Mouse (Mus musculus) midbrain, embryonic 12.5 days (tissue): Measurements from ENCODE around the gene Dmrtc2. TPM values are rescaled to one million over a fixed set of nuclear protein-coding genes. Genes with fewer than 3 reads are reported as not detected.
A peak's percentile ranks its signal among the peaks of the same experiment; 100 is the strongest.

Experiments
- ATAC-seq: fragments of 200-750 bp; cut with Nextera tagmentation; 2 replicates; pipeline ENCODE4 v1.8.0; 2017; ENCODE audit warnings: low read depth, moderate TSS enrichment, moderate library complexity; ENCODE audit not compliant: low FRiP score
- H3K27ac ChIP-seq: fragments of 300-500 bp; sonication (generic); replicated peaks from 2 replicates; pipeline ENCODE4 v1.5.1; 2016; ENCODE audit warnings: mild to moderate bottlenecking
- H3K27me3 ChIP-seq: fragments of 300-500 bp; sonication (generic); 2 replicates; pipeline ENCODE4 v1.6.1; 2016; ENCODE audit warnings: mild to moderate bottlenecking
- H3K36me3 ChIP-seq: fragments of 300-500 bp; sonication (generic); 2 replicates; pipeline ENCODE4 v1.6.1; 2016
- H3K4me1 ChIP-seq: fragments of 300-500 bp; sonication (generic); 2 replicates; pipeline ENCODE4 v1.6.1; 2016
- H3K4me2 ChIP-seq: fragments of 300-500 bp; sonication (generic); replicated peaks from 2 replicates; pipeline ENCODE4 v1.6.1; 2016; ENCODE audit warnings: mild to moderate bottlenecking, moderate library complexity
- H3K4me3 ChIP-seq: fragments of 300-500 bp; sonication (generic); 2 replicates; pipeline ENCODE4 v1.5.1; 2016; ENCODE audit warnings: mild to moderate bottlenecking
- H3K9ac ChIP-seq: fragments of 300-500 bp; sonication (generic); replicated peaks from 2 replicates; pipeline ENCODE4 v1.6.1; 2016; ENCODE audit warnings: mild to moderate bottlenecking, moderate library complexity
- H3K9me3 ChIP-seq: fragments of 300-500 bp; sonication (generic); 2 replicates; pipeline ENCODE4 v1.6.1; 2016; ENCODE audit warnings: mild to moderate bottlenecking
- WGBS: fragments of 180-500 bp; shearing (Covaris S2); methylation state at CpG from one replicate; pipeline ENCODE4 v1.1.7; 2016; 5-methylcytosine and 5-hydroxymethylcytosine counted together
- polyA plus RNA-seq: library from polyadenylated mRNA; unstranded; fragments of >200 nt; fragmentation: Nextera tagmentation; extraction: Ambion mirVana; gene quantifications from 2 replicates; pipeline ENCODE4 v1.2.1, GENCODE M21; 2016

Dmrtc2 gene
- polyA plus RNA-seq, 1 experiment from 2014 or later = not detected

DNA sequence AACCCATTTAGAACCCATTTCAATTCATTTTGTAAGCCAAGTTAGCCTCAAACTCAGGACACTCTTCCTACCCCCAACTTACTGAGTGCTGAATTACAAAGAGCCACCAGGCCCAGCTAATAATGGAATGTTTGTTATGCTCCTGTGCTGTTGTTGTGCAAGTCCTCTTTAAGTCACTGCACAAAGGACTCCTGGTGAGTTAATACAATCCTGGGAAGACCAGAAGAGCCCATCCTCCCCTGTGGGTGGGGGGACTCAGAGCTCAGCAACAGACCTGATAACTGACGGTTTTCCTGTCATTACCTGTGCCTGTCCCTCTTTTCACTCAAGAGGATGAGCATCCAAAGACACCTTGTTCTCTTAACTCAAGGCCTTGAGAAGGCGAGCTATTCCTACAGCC is 9.8 kb downstream of the Dmrtc2 start:
- no peaks in the 10 kb centered on the region for H3K36me3 ChIP-seq
- no peaks in the 10 kb centered on the region for H3K4me1 ChIP-seq
- H3K9ac ChIP-seq = no peak overlapping the region
- H3K4me2 ChIP-seq = no peak overlapping the region
- no peak overlapping the region for H3K4me3 ChIP-seq
- H3K27me3 ChIP-seq = no peaks in the 10 kb centered on the region
- H3K27ac ChIP-seq = no peak overlapping the region
- ATAC-seq = no peak
- 13% methylated on average over 2 of the region's 2 CpGs for WGBS
- no peaks in the 10 kb centered on the region for H3K9me3 ChIP-seq

DNA sequence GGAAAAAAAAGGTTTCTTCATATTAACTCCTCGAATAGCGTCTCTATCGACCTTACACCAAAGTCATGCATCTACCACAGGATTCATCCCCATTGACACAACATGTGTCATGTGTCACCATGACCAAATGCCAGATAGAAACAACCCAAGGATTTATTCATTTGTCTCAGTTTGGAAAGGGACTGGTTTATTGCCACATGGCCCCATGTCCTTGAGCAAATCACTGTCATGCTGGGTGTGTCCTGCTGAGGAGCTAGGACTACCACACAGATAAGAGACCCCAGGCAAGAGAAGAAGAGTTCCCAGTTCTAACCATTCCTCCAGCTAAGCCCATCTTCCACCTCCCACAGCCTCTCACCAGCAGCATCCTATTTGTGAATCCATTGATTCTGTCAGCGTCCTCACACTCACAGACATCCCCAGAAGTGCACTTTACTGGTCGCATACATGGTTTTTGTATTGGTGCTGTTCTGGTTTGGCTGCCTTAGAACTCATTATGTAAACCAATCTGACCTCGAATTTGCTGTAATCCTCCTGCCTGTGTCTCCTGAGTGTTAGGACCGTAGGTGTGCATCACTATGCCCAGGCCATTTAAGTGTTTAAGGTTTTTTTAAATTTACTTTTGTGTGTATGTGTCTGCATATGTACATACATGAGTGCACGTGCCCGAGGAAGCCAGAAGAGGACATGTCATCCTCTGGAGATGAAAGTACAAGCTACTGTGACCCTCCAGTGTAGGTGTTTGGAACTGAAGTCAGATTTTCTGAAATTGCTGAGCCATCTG is 12.8 kb downstream of the Dmrtc2 start:
- no peak overlapping the region for H3K27ac ChIP-seq
- 91% methylated on average over 9 of the region's 9 CpGs for WGBS
- ATAC-seq = no peak
- H3K4me1 ChIP-seq = peaks cover 26% of the 10 kb centered on the region
- no peaks in the 10 kb centered on the region for H3K9me3 ChIP-seq
- no peak overlapping the region for H3K4me2 ChIP-seq
- no peak overlapping the region for H3K9ac ChIP-seq
- peaks cover 20% of the 10 kb centered on the region for H3K36me3 ChIP-seq
- no peak overlapping the region for H3K4me3 ChIP-seq
- no peaks in the 10 kb centered on the region for H3K27me3 ChIP-seq

DNA sequence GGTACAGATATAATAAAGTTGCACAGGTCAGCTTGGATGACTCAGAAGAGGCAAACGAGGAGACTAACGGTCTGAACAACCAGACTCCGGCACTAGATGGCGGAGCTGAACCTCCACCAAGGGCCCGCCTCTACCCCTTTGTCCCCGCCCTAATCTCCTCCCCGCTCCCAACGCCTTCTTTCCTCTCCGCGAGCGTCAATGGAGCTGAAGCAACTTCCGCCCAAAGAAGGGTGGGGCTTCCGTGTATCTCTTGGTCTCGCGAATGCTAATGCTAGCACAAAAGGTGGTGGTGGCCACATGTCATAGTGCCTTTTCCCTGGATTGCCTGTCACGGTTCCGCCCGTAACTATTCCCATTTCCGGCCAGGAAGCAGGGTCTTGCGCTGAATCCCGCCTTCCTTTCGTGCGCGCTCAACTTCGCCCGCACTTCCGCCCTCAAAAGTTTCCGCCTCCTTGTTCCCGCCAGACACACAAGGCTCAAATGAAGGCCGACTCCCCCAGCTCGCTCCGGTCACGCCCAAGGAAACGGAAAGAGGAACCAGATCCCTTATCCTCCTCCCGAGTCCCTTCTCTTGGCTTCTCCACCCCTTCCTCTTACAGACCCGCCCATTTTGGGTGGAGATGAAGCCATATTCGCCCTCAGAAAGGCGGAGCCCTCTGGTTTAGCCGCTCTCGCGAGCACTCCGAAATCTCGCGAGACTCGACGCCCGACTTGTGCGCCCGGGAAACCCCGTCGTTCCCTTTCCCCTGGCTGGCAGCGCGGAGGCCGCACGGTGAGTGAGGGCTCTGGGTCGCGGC is 14.2 kb downstream of the Dmrtc2 start, which contains the start of gene Rps19:
TSS of gene Rps19 (plus strand) at position 476 of the 797 bp plus-strand sequence.
- H3K9me3 ChIP-seq = no peaks in the 10 kb centered on the region
- H3K36me3 ChIP-seq = peaks cover 34% of the 10 kb centered on the region
- H3K4me1 ChIP-seq = peaks cover 30% of the 10 kb centered on the region
- H3K4me3 ChIP-seq = peak within 1 kb of the TSS; percentile 89
- peak within 1 kb of the TSS; percentile 88 for H3K27ac ChIP-seq
- under 1% methylated on average over 57 of the region's 57 CpGs for WGBS
- H3K27me3 ChIP-seq = no peaks in the 10 kb centered on the region
- H3K4me2 ChIP-seq = peak within 1 kb of the TSS; percentile 84
- peak; percentile 92 for ATAC-seq
- peak within 1 kb of the TSS; percentile 99 for H3K9ac ChIP-seq

GRCm38 (mm10) chr7:24884693-24885291 is 14.9 kb downstream of the Dmrtc2 start:
- peak overlapping the region; percentile 89 for H3K4me3 ChIP-seq
- ATAC-seq = 0 out of 2 replicates have a peak, but pooled peaks have one; percentile 2
- under 1% methylated on average over 47 of the region's 47 CpGs for WGBS

DNA sequence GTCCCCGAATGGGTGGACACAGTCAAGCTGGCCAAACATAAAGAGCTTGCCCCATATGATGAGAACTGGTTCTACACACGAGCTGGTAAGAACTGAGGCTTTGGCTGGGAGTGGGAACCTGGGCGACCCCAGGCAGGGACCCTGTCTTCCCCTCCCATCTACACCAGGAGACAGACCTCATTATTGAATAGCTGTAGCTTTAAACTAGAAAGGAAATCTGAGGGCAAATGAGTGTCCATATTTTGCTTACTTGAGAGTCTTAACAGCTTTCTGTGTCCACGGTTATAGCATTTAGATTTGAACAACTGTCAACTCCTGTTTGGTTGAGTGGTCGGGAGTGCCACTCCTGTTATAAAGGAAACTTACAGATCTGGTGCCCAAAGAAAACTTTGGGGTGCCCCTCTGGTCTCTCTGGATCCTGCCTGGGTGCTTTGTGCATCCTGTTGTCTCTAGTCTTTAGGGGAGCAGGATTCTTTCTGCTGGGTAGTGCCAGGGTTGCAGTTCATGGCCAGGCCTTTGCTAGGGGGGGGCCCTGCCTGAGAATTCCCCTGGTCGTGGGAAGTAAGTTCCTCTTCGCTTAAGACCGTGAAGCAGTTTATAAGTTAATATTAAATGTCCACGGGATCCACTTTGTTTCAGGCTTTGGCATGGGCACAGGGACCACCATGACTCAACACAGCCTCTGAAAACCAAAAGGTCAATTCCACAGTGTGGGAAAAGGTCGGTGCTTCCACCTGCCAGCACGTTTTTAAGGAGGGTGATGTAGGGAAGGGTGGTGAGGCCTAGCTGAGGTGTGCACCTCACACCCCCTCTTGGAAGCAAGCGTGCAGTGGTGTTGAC is 15.8 kb downstream of the Dmrtc2 start:
- Histone ChIP-seq H3K4me1 (peaks cover 30% of the 10 kb centered on the region), H3K9me3 (no peaks in the 10 kb centered on the region), H3K36me3 (peaks cover 49% of the 10 kb centered on the region), H3K27me3 (no peaks in the 10 kb centered on the region), H3K4me2 (peak overlapping the region; percentile 84), H3K9ac (peak overlapping the region; percentile 99), H3K4me3 (peak overlapping the region; percentile 89), H3K27ac (no peak overlapping the region; the same call in 1 of the 2 replicates)
- ATAC-seq = no peak
- 47% methylated on average over 12 of the region's 12 CpGs for WGBS

More at GRCm38 (mm10) chr7:24884693-24885291, 14.9 kb downstream of the Dmrtc2 start:
- Histone ChIP-seq H3K4me1 (peaks cover 30% of the 10 kb centered on the region), H3K4me2 (peak overlapping the region; percentile 84), H3K36me3 (peaks cover 41% of the 10 kb centered on the region), H3K27me3 (no peaks in the 10 kb centered on the region), H3K9me3 (no peaks in the 10 kb centered on the region), H3K9ac (peak overlapping the region; percentile 99), H3K27ac (peak overlapping the region; percentile 88)

DNA sequence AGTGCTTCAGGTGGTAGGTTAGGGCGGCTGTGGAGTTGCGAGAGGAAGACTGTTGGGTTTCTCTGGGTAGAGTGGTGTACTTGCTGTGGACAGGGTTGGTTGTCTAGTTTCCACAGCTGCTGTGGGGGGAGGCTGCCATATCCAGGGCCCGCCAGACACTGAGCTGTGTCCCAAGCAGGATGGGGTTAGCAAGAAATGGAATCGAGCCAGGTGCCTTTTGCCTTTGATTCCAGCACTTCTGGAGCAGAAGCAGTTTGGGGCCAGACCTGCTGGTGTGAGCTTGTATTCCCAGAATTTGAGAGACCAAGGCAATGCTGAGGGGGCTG is 16.4 kb downstream of the Dmrtc2 start:
- WGBS = 74% methylated on average over 4 of the region's 4 CpGs
- no peak for ATAC-seq
- no peak overlapping the region for H3K27ac ChIP-seq
- peak overlapping the region; percentile 89 for H3K4me3 ChIP-seq
- H3K27me3 ChIP-seq = no peaks in the 10 kb centered on the region
- H3K36me3 ChIP-seq = peaks cover 55% of the 10 kb centered on the region
- peak overlapping the region; percentile 84 for H3K4me2 ChIP-seq
- H3K9me3 ChIP-seq = no peaks in the 10 kb centered on the region
- H3K9ac ChIP-seq = peak overlapping the region; percentile 99
- H3K4me1 ChIP-seq = peaks cover 30% of the 10 kb centered on the region

DNA sequence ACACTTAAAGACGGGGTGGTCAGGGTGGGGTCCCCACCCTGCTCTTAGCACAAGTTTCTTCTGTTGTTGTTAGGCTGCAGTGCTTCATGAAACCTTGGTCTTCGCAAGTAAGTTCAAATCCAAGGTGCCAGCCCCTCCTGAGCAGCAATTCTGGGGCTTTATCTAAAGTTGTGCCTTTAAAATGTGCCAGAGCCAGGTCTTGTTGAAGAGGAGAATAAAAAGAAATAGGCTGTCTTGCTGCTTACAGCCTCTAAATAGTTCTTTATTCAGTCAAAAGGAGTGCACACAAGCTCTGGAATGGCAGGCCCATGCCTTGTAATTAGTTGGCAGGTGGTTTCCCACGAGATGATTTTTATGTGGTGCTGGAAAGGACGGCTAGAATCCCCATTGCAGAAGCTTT is 17.2 kb downstream of the Dmrtc2 start:
- ATAC-seq = no peak
- peak overlapping the region; percentile 3; the same call in 1 of the 2 replicates for H3K4me2 ChIP-seq
- no peaks in the 10 kb centered on the region for H3K27me3 ChIP-seq
- H3K4me1 ChIP-seq = peaks cover 30% of the 10 kb centered on the region
- H3K27ac ChIP-seq = no peak overlapping the region
- 79% methylated on average over 4 of the region's 4 CpGs for WGBS
- H3K9ac ChIP-seq = peak overlapping the region; percentile 99
- peaks cover 57% of the 10 kb centered on the region for H3K36me3 ChIP-seq
- no peaks in the 10 kb centered on the region for H3K9me3 ChIP-seq
- no peak overlapping the region for H3K4me3 ChIP-seq

GRCm38 (mm10) chr7:24889431-24890220 is 19.8 kb downstream of the Dmrtc2 start:
- H3K4me2 ChIP-seq = no peak overlapping the region
- no peaks in the 10 kb centered on the region for H3K27me3 ChIP-seq
- peaks cover 30% of the 10 kb centered on the region for H3K4me1 ChIP-seq
- H3K9me3 ChIP-seq = no peaks in the 10 kb centered on the region
- H3K36me3 ChIP-seq = peaks cover 57% of the 10 kb centered on the region
- no peak overlapping the region for H3K4me3 ChIP-seq
- ATAC-seq = no peak
- H3K27ac ChIP-seq = peak overlapping the region; percentile 25; the same call in 1 of the 2 replicates
- 78% methylated on average over 6 of the region's 6 CpGs for WGBS
- no peak overlapping the region for H3K9ac ChIP-seq

DNA sequence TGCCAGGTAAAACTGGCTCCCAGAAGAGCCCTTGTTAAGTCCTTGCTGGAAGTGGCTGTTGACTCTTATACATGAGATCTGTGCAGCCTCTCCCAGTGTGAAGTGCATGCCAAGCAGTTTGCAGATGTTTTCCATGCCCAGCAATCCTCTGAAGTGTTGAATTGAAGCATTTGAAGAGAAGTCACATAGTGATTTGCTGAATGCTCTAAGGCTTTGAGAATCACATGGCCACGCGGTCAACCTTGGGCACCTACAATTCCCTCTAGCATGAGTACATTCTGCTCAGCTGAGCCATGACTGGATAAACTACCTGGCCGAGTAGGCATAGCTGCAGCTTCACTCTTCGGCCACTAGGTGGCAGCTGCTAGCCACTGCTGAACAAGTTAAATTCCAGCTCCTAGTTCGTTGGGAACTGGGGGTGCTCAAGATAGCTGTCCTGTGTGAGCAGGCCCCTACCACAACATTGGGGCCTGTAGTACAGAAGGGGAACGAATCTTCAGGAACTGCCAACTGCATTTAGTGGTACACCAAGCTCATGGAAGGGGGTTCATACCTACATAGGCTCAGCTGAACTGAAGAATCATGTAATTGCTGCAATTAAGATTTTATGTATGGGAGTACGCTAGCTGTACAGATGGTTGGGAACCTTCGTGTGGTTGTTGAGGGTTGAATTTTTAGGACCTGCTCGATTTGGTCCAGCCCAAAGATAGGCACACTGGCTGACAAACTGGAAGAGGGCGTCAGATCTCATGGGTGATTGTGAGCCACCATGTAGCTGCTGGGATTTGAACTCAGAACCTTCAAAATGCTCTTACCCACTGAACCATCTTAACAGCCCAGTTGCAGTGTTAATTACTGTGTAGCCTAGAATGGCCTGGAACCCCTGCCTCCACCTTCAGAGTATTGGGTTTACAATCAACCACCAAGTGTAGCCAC is 20.7 kb downstream of the Dmrtc2 start:
- Histone ChIP-seq H3K4me1 (peaks cover 25% of the 10 kb centered on the region), H3K4me2 (no peak overlapping the region), H3K9me3 (no peaks in the 10 kb centered on the region), H3K9ac (no peak overlapping the region), H3K36me3 (peaks cover 57% of the 10 kb centered on the region), H3K4me3 (no peak overlapping the region), H3K27me3 (no peaks in the 10 kb centered on the region), H3K27ac (no peak overlapping the region)
- peak; percentile 51 for ATAC-seq
- 28% methylated on average over 10 of the region's 10 CpGs for WGBS
